Mouse (Mus musculus) thymus, postnatal 10 days (tissue): Measurements from ENCODE around the gene Pnpla6.
"Not testable (repeated sequence)": the region's sequence is repeated elsewhere in the genome, so short reads cannot be mapped to it uniquely, and the experiment has no call there.

ENCODE experiments used
- DNase-seq, 2 experiments: peaks; one replicate each; pipeline ENCODE4 v3.0.0; 2021; ENCODE audit warnings: low spot score in 2 of 2

Gene Pnpla6

GRCm38 (mm10) chr8:3576211-3576960 lies 61.2 kb downstream of the Pnpla6 start:
- no peak for DNase-seq

GRCm38 (mm10) chr8:3579390-3580364 lies 64.5 kb downstream of the Pnpla6 start:
- no peak for DNase-seq

DNA sequence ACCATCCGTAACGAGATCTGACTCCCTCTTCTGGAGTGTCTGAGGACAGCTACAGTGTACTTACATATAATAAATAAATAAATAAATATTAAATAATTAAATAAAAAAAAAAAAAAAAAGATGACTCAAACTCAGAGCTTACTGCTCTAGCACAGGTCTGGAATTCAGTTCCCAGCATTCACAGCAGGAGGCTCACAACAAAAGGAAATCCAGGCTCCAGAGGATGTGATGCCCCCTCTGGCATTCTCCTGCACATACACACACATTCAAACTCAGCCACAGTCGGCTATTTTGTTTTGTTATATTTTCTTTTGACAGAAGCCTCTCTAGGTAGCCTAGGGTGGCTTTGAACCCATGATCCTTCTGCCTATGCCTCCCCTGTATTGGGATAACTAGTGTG lies 66.8 kb downstream of the Pnpla6 start:
- DNase-seq: not testable (repeated sequence)

DNA sequence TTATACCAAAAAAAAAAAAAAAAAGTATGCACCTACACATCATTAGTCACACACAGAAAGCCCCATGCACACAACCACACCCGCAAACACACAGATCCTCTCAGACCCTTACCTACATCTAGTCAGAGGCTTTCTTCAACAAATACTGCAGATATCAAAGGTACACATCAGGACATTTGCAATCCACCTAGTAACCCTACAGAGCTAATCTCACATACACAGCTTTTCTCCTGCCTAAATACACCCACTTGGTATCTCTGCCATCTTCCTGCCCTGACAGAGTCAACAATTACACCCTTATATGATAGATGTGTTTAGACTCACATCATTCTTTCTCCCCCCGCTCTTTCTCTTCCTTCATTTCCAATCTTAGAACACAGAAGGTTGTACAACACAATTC lies 71.3 kb downstream of the Pnpla6 start:
- no peak for DNase-seq

DNA sequence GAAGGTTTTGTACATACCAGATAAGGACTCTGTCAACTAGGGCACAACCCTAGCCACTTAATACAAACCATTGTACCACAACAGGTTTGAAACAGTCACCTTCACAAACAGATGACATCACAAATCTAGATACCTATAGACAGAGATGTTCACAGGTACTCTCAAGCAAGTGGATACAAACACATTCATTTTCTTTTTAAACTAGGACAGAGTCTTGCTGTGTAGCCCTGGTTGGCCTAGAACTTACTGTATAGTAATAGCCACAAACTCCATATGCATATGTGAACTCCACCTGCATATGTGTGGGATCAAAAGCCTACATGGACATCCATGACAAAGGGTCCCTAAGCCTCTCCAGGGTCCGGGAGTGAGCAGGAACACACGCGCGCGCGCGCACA lies 71.8 kb downstream of the Pnpla6 start, which contains the start of gene Camsap3:
TSS of gene Camsap3 (plus strand) at position 301 of the 398 bp plus-strand sequence.
- DNase-seq: no peak

- DNase-seq: peak in 1 of 2 experiments; percentile 32
Observed at GRCm38 (mm10) chr8:3587391-3588257, 72.4 kb downstream of the Pnpla6 start.

GRCm38 (mm10) chr8:3588258-3588633 lies 73.1 kb downstream of the Pnpla6 start:
- no peak for DNase-seq

DNA sequence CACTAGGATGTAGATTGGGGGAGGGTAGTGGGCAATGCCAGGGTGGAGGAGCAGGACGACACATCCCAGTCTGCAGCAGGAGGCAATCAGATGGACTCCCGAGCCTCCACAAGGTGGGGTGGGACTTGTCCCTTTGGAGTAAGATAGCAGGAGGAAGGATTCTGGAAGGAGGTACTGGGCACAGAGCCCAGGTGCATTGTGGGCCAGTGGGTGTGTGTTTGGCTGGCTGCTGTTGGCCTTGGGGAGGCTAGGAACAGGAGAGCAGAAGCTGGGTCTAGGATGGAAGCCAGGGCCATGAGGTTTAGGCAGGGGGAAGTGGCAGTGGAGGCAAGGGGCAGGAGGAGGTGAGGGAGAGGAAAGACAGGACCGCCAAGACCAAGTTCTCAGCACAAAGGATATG lies 78.3 kb downstream of the Pnpla6 start:
- no peak for DNase-seq
